Mouse (Mus musculus) cerebellum, postnatal 25 days (tissue): ENCODE measurements at regions not wholly inside any gene's neighbourhood (a gene's known extent, or its start where the extent isn't known, plus 50 kb on each side); places are given as distances from the start of the nearest gene placed in this dataset.
A peak's percentile ranks its signal among the peaks of the same experiment; 100 is the strongest.

ENCODE experiments used
- DNase-seq, 2 experiments: peaks; one replicate each; pipeline ENCODE4 v3.0.0; 2021; ENCODE audit warnings: mixed read lengths in 2 of 2

DNA sequence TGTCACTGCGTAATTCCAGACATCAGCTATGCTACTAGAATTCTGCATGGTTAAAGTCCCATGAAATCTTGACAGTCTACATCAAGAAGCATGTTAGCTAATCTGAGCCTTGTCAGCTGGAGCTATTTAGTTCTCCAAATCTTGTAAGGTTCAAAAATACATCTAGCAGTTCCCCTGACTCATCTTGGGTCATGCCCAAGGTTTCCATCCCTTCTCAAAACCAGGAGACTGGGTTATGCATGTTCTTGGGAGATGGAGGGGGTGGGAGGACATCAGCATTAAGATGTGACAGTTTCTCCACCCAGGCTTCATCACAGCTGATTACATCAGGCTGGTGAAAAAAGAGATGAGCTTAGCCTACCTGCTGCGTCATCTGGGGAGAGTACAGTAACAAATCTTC, 495.3 kb upstream of the 4930452B06Rik start:
- DNase-seq: no peak

DNA sequence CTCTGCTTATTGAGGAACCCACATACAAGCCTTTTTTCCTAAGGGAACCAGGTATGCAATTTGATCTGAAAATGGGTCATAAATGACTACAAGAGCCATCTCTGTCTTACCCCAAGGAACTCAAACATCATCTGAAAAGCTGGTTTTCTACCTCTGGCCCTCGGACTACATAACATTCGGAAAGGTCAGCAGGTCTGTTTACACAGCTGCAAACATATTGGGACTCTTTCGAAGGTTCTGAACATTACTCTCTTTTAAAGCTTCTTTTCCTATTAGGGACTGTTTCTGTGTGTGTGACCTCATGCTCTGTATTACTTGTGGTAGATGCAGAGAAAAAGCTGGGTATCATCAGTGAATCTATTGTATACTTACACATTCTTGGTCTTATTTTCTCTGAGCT, 491.9 kb upstream of the 4930452B06Rik start:
- no peak for DNase-seq

DNA sequence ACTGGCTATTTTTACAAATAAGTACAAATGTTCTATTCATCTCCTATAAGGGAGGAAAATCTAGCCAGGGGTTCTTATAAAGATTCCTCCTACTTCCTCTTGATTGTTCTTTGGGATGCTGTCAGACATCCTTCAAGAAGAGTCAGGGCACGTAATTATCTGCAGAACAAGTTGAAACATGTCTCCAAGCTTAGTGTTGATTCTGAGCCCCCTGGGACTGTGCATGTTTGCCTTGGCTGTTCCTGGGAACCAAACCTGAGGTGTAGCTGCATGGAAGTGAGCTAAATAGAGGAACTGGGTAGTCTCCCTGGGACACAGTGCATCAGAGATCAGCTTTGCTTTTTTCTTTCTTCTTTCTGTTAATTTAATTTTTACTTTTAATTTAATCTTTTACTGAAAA, 484.8 kb upstream of the 4930452B06Rik start:
- DNase-seq: no peak

DNA sequence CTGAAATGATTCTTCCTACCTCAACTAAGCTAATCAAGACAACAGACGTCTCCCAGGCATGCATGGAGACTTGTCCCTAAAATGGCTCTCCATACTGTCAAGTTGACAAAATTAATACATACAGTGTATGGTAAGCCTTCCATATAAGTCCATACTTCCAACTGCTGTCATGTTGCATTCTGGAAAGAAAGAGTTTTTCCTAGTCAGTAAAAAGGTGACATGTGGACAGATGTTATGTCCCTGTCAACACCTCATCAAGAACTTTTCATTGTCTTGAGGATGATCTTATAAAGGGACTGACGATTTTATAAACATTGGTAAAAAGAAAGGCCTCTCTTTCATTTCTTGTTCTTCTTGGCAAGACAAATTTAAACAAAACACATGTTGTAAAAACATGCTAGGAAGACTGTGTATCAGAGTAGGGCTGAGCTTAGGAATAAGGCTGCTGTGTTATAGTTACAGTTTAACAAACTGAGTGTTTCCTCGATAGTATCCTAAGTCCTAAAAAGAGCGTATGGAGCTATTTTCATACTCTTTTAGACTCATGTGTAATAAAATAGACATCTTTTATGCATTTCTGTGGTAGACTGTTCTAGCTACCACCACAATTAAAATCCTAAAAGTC, 480.7 kb upstream of the 4930452B06Rik start:
- no peak for DNase-seq

DNA sequence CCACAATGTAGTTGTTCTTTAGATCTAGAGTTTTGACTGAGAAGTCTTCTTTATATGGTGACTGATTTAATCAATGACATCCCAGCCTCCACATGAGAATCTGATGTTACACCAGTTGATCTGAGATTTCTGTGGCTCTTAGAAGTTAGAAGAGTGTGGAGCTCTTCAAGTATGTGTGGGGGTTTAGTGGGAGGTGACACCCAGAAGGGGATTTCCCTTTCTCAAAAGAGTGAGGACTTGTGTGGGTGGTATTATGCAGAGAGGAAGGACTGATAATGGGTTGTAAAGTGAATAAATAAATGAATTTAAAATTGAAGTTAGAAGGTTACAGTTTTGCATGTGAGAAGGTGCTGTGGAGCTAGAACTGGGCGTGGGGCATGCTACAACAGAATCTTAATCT, 439.7 kb upstream of the 4930452B06Rik start:
- DNase-seq: no peak

DNA sequence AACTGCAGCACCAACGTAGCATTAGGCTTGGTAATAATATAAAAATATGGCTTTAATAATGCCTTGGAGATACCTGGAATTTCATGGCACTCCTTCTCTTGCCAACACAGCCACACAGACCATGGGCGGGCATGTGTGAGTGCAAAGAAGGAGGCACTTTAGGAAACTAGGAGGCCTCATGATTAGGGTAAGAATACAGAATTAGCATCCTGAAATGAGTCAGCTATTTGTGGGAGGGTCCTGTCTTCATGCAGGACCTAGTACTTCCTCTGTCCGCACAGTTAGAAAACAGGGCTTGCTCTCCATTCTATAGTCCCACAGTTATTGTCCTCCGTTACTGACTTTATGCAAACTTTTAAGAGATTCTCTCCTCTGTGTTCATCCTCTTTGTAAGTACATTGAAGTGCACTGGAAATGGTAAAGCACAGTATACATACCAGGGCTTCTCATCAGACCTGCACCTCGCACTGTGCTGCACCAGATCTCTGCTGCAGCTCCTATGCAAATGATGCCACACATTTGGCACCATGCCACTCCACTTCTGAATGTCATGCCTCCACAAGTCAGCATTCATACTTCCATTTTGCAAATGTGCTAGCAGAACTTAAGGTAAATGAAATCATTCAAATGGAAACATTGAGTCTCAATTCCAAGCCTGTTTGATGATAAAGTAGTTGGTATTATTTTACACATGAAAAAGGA, 423.7 kb upstream of the 4930452B06Rik start:
- DNase-seq: peak in 1 of 2 experiments; percentile 32

DNA sequence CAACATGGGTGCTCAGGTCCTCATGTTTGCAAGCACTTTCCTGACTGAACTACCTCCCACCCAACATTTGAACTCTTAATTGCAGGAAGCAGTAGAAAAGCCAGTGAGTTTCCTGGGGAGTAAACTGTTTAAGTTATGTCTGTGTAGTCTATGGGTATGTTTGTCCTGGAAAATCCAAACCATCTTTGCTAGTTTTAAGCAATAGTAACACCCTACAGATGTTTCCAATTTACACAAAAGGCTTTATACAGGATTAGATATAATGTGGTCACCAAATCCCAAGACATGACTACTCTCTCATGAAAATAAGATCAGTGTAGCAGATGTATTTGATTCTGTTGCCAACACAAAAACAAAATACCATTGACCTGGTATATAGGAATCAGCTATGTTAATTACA, 421.1 kb upstream of the 4930452B06Rik start:
- DNase-seq: no peak

DNA sequence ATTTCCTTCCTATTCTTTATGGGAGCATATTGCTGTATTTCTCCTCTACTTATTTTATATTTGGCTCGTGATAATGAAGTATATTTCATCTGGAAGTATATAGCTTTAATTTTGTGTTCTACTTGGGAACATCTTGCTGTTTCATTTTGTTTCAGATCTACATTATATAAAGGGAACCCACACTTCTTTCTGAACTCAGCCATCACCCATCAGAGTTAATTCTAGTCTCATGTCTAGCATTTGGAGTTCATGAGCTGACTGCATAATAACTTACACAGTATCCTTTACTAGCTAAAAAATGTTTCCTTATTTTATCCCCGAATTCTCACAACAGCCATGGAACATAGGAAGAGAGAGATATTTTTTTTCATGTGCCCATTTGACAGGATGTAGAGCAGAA, 413.6 kb upstream of the 4930452B06Rik start:
- DNase-seq: no peak

DNA sequence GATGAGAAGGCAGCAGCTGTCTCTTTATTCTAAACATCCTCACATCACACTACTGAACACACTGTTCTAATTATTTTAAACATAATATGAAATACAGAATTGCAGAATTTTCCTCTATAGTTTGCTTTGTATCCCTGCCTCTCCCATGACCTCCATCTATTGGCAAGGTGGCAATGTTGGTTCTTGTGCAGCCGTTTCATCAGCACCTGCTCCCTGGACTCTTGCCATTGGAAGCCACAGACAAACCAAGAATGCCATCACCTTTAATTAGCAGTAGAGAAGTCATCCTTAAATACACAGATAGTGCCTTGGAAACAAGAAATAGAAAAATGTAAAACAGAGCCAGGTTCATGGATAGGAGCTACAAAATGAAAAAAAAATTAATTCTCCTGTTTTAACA, 413.0 kb upstream of the 4930452B06Rik start:
- DNase-seq: peak; percentile 24 to 70

DNA sequence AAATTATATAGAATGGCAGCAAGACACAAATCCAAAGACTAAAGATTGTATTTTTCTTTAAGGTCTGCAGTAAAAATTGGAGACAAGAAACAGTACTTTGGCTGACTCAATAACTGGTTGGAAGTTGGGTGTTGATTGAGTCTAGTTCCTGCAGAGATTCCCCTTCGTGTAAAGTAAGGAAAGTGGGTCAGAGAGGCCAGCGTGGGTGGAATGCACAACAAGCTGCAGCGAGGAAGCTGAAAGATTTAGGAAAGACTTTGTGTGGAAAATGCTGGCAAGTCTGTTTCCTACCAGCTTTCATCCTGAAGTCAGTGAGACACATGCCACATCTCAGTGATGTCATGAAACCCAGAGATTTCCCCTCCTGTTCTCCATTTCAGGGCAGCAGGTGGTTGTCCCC, 405.1 kb upstream of the 4930452B06Rik start:
- no peak for DNase-seq

DNA sequence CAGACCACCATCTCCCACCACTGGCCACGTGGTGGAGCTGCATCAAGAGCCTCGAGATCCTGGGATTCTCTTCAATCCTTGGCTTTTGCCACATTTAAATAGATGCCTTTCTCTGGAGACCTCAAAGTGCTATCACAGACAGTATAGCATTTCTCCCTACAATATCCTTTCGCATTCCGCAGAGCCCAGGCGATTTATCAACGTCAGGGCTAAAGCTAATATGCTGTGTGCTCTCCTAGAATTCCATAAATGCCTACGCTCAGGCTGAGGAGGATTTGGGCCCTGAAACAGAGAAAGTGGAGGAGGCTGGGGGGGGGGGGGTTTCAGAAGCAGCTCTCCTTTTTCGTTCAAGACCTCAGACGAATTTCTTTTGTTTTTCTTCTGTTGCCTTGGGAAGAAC, 394.0 kb upstream of the 4930452B06Rik start:
- DNase-seq: no peak

DNA sequence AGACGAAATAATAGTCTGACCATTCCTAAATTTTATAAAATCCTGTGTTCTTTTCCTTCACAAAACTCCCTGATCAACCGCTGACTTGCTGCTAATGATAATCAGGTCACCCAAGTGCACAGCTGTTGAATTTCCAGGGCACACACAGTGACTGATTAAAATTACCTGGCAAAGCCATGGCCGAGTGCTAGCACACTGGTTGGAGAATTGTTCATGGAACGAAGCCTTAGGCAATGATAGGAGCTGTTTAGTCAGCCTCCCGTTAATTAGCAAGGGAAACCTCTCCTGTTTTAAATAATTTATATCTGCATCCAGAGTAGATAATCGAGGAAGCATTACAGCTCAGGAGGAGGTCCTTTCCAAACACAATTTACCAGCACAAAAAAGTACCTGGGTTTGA, 362.8 kb upstream of the 4930452B06Rik start:
- DNase-seq: no peak

DNA sequence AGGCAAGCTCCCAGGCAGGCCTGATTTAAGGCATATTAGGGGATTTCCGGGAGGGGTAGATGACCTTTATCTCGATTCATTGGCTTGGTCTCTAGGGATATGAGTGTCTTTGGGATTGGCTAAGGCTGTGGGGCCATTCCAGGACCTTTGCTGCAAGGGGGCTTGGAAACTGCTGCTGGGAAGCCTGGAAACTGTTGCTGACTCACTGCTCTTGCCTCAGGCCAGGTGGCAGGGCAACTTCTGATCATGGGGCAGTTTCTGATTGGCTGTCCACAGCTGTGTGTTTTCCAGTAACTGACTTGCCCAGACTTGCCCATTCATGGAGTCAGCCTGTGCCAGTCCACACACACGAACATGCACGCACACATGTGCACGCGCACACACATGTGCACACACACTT, 349.8 kb upstream of the 4930452B06Rik start:
- DNase-seq: no peak

DNA sequence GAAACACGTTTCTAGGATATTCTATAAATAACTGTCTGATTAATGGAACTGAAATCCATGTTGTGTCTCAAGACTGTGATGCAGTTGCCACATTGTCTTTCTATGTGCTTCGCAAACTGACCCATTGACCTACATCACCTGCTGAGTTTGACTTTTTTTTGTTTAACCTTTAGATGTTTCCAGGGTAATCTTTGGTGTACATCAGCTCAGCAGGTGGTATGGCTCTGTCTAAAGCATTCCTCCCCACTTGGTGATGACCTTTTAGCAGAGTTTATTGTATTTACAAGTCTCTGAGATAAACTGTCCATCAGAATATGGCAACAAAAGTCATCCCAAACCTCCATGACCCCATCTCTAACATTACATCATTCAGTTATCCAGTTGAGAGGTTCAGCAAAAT, 337.0 kb upstream of the 4930452B06Rik start:
- no peak for DNase-seq

DNA sequence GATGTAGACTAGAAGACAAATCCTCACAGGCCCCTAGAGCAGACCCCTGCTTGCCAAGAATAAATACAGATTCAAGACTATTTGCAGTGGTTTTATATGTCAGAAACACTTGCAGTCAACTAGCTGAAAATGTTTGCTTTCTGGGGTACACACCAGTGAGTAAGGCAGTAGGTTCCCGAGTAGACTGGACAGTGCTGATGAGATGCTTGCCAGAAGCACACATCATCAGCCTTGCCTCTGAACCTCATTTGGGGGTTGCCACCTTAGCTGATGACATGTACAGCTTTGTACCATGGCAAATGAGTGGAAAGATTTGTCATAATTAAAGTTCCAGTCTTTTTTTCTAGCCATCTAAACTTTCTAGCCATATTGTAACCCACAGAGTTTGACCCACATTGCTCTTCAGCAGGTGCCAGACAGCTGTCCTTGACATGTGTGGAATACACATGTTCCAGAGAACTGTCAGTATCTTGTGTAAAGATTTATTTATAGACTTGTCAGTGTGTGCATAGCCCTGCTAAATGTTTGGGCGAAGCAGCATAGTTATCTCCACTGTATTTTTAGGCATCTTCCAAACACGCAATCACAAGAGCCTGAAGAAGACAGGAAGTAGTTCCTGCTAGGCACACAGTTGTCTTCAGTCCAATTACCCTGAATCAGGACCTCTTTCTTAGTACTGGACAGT, 334.5 kb upstream of the 4930452B06Rik start:
- DNase-seq: no peak

DNA sequence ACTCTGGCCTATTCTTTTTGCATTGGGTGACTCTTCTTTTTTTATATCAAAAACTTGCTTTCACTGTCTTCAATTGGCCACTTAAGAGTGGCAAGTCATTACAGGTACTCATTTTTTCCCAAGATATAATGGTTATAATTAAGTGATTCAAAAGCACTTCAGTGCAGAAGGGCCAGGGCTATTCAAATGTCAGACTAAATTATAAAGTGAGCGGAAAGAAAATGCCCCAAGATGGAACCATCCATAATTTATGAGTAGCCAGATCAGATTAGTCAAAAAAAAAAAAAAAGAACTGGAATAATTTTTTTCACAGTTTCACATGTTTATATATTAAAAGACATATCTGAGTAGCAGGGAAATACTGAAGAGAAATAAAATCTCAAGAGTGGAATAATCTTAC, 333.8 kb upstream of the 4930452B06Rik start:
- no peak for DNase-seq

DNA sequence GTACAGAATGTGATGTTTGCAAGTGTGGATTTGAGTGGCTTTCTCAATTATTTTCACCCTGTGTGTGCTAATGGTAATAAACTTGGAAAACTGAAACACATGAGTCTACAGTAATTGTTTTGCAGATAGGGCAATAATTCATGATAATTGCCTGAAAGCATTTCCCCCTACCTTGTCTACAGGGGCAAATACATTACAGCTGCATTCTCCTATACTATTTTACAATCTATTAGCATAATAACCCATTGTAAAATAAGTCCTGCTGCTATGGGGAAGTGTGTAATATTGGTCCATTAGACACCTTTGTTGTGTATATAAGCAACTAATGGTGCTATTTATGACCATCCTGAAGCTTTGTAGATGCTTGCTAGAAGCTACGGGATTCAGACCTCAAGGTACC, 327.4 kb upstream of the 4930452B06Rik start:
- no peak for DNase-seq

DNA sequence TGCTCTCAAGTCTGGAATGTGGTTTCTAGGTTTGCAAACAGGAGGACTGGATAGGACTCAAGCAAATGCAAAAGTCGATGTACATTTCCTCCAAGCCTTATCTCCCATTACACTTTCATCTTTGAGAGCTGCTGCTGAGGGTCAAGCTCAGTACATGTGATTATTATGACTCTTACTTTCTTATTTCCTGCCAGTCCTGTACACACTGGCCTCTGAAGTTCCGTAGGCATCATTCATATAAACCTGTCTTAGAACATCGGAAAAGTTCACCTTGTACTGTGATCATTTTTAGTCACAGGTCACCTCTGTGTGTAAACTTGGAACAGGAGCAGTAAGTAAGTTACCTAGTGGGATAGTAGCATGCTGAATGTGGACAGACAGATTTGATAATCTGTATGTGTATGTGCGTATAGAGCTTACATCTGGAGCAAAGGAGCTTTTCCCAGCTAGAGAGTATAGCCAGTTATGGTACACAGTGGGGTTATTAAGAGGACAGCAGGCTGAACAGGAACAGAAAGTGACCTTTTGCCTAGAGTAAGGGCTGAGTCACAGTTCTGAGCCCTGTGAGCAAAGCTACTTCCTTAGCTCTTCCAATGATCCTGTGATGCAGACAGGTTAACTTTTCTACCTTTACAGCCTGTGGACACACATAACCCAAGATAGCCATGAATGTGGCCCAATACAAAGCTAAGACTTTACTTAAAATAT, 319.2 kb upstream of the 4930452B06Rik start:
- no peak for DNase-seq

DNA sequence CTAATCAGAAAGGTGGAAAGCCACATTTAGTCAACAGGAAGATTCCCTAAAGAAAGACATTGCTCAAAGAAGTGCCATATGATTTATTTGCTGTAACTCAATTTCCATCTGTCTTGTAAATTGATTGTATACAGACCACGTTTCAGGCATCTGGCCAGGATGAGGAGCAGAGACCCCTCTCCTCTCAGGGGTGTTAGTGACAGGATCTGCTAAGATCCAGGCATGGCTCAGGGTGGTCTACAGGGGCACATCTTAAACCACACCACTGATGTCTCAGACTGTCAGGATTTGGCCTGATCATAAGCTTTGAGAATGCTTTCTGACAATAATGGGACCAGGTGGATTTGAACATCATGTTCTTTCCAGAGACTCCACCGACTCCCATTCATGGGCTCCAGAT, 295.5 kb upstream of the 4930452B06Rik start:
- no peak for DNase-seq

DNA sequence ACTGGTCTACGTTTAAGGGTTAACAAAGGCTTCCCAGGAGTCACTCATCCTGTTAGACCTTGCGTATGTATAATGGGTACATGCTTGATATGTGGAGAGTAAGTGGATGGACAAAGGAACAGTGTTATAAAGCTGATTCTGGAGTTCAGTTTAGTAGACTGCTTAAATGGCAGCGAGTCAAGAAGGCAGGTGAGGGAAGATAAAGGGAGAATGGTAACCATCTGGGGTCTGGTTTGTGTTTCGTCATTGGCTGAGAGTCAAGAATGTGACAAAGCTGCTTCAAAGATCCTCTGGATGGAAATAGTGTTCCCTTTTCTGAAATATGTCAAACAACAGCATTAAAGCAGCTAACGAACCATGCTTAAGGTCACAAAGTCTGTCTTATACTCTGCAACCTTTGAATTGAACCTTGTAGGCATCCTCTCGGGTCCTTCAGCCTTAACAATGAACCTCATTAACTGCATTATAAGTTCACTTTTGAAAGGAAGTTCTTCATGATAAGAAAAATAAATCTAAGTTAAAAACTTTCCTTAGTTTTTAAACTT, 286.9 kb upstream of the 4930452B06Rik start:
- DNase-seq: no peak

DNA sequence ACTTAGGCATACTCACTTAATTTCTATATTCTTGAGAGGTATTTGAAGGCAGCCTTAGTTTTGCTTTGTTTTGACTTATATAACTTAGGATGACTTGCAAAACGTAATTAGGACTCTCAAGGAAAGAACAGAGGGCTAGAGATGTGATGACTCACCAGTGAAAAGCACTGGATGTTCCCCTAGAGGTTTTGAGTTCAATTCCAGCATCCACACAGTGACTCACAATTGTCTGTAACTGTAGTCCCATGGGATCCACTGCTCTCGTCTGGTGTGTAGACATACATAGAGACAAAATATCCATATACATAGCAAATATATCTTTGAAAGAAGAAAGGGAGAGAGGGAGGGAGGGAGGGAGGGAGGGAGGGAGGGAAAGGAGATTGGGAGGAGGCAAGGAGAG, 282.7 kb upstream of the 4930452B06Rik start:
- DNase-seq: no peak

DNA sequence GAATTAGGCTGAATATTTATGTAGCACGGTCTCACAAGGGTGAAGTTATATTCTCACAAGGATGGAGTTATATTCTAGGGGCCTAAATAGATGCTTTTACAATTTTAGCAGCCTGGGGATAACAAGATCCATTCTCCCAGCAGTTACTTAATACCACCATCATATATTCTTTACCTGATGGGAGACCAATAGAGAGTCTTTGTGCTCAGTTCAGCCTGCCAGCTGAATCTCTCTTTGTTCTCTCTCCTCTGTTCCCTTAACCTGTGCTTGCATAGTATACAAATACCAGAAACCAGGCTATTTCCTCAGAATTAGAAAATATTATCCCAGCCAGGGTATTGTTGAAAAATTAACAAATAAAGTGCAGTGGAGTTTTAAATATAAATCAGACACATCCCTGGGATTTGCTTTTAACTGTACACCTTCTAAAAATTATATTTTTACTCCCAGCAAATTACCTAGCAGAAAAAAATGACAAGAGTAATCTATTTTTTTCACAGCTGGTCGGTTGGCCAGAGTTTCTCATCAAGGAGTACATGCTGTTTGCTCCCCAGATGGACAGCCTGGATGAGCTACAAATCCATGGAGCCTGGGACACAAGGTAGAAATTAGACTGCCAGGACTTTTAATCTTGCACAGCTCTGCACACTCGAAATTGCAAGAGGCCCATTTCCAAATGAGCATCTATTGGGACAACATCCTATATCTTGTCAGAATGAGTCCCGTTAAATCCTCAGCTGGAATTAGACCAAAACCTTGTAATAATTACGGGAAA, 281.0 kb upstream of the 4930452B06Rik start:
- DNase-seq: peak; percentile 12 to 30

DNA sequence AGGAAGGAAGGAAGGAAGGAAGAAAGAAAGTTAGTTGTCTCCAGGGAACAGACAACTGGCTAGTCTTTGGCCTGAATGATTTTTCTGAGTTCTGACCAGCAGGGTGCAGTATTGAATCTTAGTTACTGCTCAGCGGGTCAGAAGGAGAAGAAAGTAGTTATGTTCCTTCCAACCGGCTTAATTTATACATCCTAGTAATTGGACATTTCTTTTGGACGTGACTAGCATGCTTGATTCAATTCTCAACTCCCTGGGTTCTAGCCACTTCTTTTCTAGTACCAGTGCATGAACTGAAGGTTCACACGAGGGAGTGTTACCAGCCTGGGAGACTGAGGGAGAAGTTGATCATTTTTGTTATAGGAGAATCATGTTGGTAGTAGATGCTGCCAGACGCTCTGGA, 269.1 kb upstream of the 4930452B06Rik start:
- DNase-seq: peak; percentile 19 to 60
